Mouse (Mus musculus) heart, postnatal 0 days (tissue): ENCODE results near the gene Ip6k3.

Experiments
- CTCF ChIP-seq: IDR thresholded peaks from 2 replicates; pipeline ENCODE4 v1.5.1; 2016; ENCODE audit warnings: antibody characterized with exemption, control low read depth, low read depth
- EP300 ChIP-seq: IDR thresholded peaks from 2 replicates; pipeline ENCODE4 v1.6.1; 2016; ENCODE audit warnings: antibody characterized with exemption, low read depth

DNA sequence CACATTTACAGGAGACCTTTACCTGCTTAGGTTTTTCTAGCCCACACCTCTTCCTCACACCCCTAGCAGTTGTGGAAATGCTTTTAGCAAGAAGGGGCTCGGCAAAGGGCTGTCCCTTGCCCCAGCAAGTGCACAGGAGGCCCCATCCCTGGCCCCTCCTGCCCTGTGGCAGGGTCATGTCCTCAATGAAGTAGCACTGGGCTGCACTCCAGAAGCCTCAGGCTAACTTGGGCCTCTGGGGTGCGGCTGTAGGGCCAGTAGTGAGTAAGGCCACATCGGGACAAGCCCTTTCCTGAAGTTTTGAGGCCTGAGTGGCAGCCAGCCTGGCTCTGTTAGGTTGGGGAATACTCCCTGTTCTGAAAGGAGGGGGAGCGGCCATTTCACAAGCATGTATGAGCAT is 6.7 kb downstream of the Ip6k3 start:
- TF ChIP-seq CTCF: no peak
- 0 out of 2 replicates have a peak, but pooled peaks have one; percentile 15 for TF ChIP-seq EP300
